Mouse (Mus musculus): ENCODE results near the gene Tex45.
A peak's percentile ranks its signal among the peaks of the same experiment; 100 is the strongest.

- TF ChIP-seq SMC3 (IDR thresholded peaks at IDR 0.05; ENCODE audit: low read depth, low read length) (no peak), CTCF (conservative IDR thresholded peaks at IDR 0.05 in 1 of 2, IDR thresholded peaks at IDR 0.05 in 1 of 2; ENCODE audit: low read depth in 2 of 2, low read length in 2 of 2) (no peak), RAD21 (IDR thresholded peaks at IDR 0.05; ENCODE audit: low read depth, low read length) (no peak), ZMIZ1 (IDR thresholded peaks at IDR 0.05; ENCODE audit: low read depth, low read length) (no peak), CHD2 (IDR thresholded peaks at IDR 0.05; ENCODE audit: low read length) (peak; percentile 75), EP300 (IDR thresholded peaks at IDR 0.05; ENCODE audit: low read length) (no peak), KAT2A (IDR thresholded peaks at IDR 0.05; ENCODE audit: insufficient replicate concordance, low read length) (peak; percentile 68; the same call in 1 of the 2 replicates), ZC3H11A (IDR thresholded peaks at IDR 0.05; ENCODE audit: low read depth, low read length) (no peak), POLR2A (IDR thresholded peaks at IDR 0.05; ENCODE audit: low read depth, low read length) (peak; percentile 71), UBTF (IDR thresholded peaks at IDR 0.05; ENCODE audit: low read depth, low read length) (no peak), MAFK (IDR thresholded peaks at IDR 0.05; ENCODE audit: insufficient replicate concordance, low read length) (no peak), TBP (conservative IDR thresholded peaks at IDR 0.05; ENCODE audit: low read depth, low read length) (peak; percentile 66; the same call in 1 of the 2 replicates)
These were observed 44.6 kb downstream of the Tex45 start, which contains the start of gene Pnpla6 for GRCm38 (mm10) chr8:3515260-3515671.
